Mouse (Mus musculus) heart, embryonic 15.5 days (tissue): Measurements from ENCODE around the gene Cldn34c4. TPM values are rescaled to one million over a fixed set of nuclear protein-coding genes. Genes with fewer than 3 reads are reported as not detected.

ENCODE experiments used
- ATAC-seq: fragments of 200-750 bp; cut with Nextera tagmentation; replicated peaks from 2 replicates; pipeline ENCODE4 v1.8.0; 2017; ENCODE audit warnings: low read depth, moderate TSS enrichment; ENCODE audit not compliant: insufficient number of reproducible peaks, insufficient read depth, low FRiP score
- H3K27ac ChIP-seq: fragments of 300-500 bp; sonication (generic); 2 replicates; pipeline ENCODE4 v1.5.1; 2015; ENCODE audit warnings: mild to moderate bottlenecking, inconsistent platforms
- H3K27me3 ChIP-seq: fragments of 300-500 bp; sonication (generic); 2 replicates; pipeline ENCODE4 v1.6.1; 2015; ENCODE audit warnings: inconsistent platforms
- H3K36me3 ChIP-seq: fragments of 300-500 bp; sonication (generic); 2 replicates; pipeline ENCODE4 v1.6.1; 2015; ENCODE audit warnings: mild to moderate bottlenecking, inconsistent platforms
- H3K4me1 ChIP-seq: fragments of 300-500 bp; sonication (generic); replicated peaks from 2 replicates; pipeline ENCODE4 v1.6.1; 2015; ENCODE audit warnings: inconsistent platforms
- H3K4me2 ChIP-seq: fragments of 300-500 bp; sonication (generic); 2 replicates; pipeline ENCODE4 v1.6.1; 2015; ENCODE audit warnings: inconsistent platforms, mild to moderate bottlenecking, moderate library complexity
- H3K4me3 ChIP-seq: fragments of 300-500 bp; sonication (generic); 2 replicates; pipeline ENCODE4 v1.5.1; 2015; ENCODE audit warnings: mild to moderate bottlenecking, inconsistent platforms
- H3K9ac ChIP-seq: fragments of 300-500 bp; sonication (generic); 2 replicates; pipeline ENCODE4 v1.6.1; 2015; ENCODE audit warnings: mild to moderate bottlenecking, inconsistent platforms
- H3K9me3 ChIP-seq: fragments of 300-500 bp; sonication (generic); replicated peaks from 2 replicates; pipeline ENCODE4 v1.6.1; 2016; ENCODE audit warnings: inconsistent platforms
- WGBS: fragments of 180-500 bp; shearing (Covaris S2); methylation state at CpG from one replicate; pipeline ENCODE4 v1.1.7; 2015; ENCODE audit warnings: mixed read lengths; 5-methylcytosine and 5-hydroxymethylcytosine counted together
- polyA plus RNA-seq: library from polyadenylated mRNA; unstranded; fragments of >200 nt; fragmentation: Nextera tagmentation; extraction: Ambion mirVana; gene quantifications from 2 replicates; pipeline ENCODE4 v1.2.1, GENCODE M21; 2015

Cldn34c4 gene
- not detected in 2 replicates for polyA plus RNA-seq

DNA sequence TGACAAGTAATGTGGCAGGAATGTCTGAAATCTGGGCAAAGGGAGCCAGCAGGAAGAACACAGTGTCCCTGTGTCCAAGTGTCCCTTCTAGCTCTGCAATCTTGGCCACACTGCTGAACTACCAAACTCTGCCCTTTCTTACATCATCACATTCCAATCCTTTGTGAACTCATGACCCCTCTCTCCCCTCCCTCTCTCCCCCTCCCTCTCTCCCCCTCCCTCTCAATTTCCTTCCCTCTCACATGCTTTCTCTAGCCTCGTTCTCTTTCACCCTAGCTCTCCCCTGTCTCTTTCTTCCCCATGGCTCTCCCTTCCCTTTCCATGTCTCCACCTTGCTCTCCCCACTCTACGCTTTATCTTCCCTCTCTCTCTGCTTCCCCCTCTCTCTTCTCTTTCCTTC, at the start of gene Cldn34c4:
Gene Cldn34c4, minus strand, starts transcription at position 101 of the 400 bp plus-strand sequence.
- ATAC-seq, result no peak
- H3K27me3 ChIP-seq, result no peaks in the 10 kb centered on the region
- no peaks in the 10 kb centered on the region for H3K9me3 ChIP-seq
- H3K4me1 ChIP-seq, result no peaks in the 10 kb centered on the region
- no peak within 1 kb of the TSS for H3K9ac ChIP-seq
- WGBS, result 53% methylated on average over 2 of the region's 2 CpGs
- no peak within 1 kb of the TSS for H3K4me3 ChIP-seq
- H3K27ac ChIP-seq, result no peak within 1 kb of the TSS
- H3K36me3 ChIP-seq, result no peaks in the 10 kb centered on the region
- no peak within 1 kb of the TSS for H3K4me2 ChIP-seq

DNA sequence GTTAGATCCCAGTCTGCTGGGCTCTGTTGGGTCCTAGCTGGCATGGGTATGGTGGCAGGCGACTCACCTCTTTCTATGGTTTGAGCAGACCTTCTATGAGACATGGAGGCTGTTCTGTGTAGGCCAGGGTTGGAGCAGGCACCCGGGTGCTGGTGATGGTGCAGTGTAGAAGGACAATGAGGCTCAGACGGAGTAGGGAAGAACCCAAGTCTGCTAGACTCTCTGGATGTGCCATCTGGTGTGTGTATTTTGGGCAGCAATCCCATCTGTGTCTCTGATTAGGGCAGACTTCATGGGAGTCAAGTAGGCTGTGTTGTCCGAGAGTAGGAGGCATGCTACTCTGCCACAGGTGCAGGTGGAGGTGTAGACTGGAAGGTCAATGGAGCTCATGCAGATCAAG, 10.7 kb upstream of the Cldn34c4 start:
- no peaks in the 10 kb centered on the region for H3K4me1 ChIP-seq
- H3K4me2 ChIP-seq, result no peak overlapping the region
- ATAC-seq, result no peak
- WGBS, result 62% methylated on average over 4 of the region's 4 CpGs
- no peak overlapping the region for H3K9ac ChIP-seq
- H3K36me3 ChIP-seq, result no peaks in the 10 kb centered on the region
- H3K9me3 ChIP-seq, result no peaks in the 10 kb centered on the region
- H3K4me3 ChIP-seq, result no peak overlapping the region
- H3K27me3 ChIP-seq, result no peaks in the 10 kb centered on the region
- no peak overlapping the region for H3K27ac ChIP-seq
